Mouse (Mus musculus): Measurements from ENCODE around the gene Gm20388.
A peak's percentile ranks its signal among the peaks of the same experiment; 100 is the strongest.

Gm20388 gene

DNA sequence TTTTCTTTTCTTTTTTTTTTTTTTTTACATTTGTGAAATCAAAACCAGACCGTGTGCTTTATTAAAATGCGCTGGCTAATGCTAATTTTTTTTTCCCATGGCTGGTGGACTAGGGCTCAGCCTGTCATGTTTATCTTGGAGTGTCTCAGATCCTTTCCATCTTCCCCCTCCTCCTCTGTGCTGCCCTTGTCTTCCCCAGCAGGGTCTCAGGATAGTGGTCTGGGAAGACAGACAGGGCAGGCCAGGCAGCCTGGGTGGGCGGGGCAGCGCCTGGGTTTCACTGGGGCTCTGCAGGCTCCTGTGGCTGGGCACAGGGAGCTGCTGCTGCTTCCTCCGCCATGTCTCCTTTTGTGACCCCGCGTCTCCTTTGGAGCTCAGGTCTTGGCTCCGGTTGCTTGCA lies 2191.6 kb downstream of the Gm20388 start:
- DNase-seq = no peak

DNA sequence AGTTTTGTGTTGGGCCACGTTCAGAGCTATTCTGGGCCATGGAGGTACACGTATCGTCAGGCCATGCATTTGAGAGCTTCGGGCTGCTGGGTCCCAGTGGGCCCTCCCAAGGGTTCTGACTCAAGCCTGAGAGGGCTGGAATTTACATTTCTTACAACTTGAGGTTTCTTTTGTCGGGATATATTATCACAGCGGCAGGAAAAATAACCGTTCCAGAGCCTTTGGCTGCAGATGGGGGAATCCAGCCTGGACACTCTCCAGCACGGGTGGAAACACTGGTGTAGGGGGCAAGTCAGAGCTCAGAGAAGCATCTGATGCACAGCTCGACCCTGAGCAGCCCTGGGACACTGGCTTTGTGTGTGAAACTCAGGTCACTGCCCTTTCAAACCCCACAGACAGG lies 2192.6 kb downstream of the Gm20388 start:
- DNase-seq = no peak

DNA sequence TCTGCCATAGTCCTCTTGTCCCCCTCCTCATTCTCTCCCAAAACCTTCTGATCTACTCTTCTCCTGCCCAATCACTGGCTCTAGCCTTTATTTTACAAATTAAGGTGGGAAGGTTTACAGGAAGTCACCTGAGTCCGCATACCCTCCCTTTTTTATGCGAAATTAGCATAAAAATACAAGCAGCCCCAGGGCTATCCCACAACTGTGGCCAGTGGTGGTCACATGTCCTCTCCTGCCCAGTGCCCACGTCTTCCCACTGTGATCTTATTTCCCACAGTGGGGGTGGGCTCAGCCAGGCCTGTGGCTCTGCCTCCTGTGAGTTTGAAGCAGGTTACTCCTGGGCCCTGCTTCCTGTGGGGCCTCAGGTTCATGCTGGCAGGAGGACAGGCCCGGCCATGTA lies 2194.0 kb downstream of the Gm20388 start:
- DNase-seq = no peak

DNA sequence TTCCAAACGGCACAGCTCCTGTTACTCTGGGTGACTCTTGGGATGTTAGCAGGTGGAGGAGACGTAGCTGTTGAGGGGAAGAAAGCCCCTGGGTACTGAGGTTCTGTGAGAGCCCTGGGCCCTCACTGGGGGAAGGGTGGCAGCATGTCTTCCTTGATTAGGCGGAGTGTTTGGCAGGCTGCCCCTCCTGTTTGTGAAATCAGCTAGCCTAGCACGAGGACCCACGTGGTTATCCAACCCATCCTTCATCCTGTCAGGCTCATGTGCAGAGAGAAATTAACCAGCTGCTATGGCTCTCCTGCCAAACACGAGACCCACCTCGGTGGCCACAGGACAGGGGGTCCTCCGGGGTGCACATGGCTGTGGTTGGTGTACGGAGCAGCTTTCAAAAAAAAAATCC lies 2195.6 kb downstream of the Gm20388 start:
- no peak for DNase-seq

DNA sequence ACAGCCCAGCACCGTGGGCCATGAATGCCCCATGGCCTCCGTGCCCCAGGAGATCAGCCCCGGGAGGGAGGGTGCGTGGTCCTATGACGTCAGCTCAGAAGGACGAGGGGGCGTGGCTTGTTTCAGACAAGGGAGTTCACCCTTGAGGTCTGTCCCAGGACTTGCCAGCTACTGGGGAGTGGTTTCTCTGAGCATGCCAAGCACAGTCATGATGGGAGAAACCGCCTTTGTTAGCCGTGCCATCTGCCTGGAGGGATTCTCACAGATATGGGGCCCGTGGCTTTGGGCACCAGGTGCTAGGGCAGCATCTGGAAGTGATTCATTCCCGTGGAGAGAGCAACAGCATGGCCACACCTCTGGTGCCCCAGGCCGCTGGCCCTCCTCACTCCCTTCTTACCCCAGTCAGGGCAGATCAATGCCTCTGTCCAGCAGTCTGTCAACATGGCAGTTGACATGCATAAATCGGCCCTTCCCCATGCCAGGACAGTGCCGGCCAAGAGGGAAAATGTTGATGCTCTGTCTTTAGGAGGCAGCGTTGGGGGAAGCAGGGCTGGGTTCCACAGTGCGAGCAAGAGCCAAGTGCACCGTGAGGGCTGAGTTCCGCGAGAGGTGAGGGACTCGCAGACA lies 2199.7 kb downstream of the Gm20388 start:
- no peak for DNase-seq

DNA sequence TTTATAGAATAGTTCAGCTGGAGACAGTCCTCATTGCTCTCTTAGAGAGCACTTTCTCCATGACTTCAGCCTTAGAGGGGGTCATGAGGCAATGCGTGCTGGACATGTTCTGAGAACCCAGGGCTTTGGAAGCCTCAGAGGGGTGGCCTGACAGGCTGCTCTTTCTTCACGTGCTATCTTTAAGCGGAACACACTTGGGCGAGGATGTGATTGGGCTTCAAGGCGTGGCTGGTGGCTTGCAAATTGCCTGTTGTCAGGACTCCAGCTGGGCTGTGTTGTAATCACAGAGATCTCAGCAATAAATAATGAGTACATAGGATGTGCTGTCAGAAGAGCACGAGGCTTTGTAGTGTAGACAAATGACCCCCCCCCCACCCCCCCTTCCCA lies 2200.2 kb downstream of the Gm20388 start:
- DNase-seq = no peak

DNA sequence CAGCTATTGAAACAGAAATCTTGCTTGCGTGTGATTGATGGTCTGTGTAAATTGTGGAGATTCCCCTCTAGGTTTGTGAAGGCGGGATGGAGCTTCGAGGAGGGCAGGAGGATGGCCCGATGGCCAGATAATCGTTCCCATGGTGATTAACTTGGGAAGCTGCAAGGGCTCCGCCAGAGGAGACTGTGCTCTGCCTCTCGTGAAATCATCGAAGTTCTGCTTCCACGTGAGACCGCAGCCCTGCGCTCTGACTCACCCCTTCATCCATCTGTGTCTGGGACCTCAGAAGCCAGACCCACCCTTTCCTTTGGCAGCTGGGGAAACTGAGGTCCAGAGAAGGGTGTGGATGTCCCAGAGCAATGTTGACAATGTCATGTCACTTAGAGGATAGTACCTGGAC lies 2201.1 kb downstream of the Gm20388 start:
- DNase-seq = no peak

DNA sequence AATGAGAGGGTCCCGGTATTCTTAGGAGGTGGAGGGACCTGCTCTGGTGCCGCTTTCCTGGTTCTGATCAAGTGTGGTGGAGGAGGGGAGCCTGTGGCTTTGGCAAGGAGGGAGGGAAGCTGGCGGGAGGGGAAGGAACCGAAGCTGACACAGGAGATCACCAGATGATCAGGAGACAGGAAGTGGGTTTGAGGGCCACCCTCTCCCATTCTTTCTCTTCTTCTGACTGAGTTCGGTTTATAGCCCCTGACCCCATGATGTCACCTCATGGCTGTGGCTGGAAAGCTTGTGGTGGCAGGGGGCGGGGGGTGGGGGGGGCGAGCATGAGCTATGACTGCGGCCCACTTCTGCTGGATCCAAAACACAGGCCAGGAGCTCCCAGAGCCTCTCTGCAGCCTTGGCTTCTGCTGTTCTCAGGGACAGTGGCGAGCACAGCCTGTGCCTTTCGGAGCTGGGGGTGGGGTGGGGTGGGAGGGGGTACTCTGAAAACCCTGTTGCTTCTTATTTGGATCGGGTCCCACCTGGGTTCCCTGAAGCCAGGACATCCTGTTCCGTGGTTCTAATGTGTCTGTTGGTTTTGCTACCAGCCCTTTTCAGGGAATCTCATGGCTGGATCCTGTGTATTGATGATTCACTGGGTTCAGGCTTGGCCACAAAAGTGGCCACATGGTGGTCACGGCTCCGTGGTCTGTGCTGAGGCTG lies 2201.8 kb downstream of the Gm20388 start:
- DNase-seq = no peak

DNA sequence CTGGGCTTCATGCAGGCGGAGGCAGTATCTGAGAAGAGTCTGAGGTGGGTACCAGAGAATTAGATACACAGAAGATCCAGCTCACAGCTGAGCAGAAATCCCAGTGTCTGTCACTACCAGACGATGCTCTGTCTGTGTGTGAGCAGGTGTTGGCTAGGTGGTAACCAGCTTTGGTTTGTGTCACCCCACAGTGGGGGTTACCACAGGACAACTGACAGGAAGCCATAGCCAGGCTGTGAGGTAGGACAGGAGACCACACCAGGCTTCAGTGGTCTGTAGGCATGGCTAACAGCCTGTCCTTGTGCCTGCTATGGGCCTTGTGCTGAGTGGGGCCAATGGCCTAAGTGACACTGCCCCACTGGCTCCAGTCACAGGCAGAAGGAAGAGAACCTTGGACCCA lies 2204.2 kb downstream of the Gm20388 start:
- no peak for DNase-seq

DNA sequence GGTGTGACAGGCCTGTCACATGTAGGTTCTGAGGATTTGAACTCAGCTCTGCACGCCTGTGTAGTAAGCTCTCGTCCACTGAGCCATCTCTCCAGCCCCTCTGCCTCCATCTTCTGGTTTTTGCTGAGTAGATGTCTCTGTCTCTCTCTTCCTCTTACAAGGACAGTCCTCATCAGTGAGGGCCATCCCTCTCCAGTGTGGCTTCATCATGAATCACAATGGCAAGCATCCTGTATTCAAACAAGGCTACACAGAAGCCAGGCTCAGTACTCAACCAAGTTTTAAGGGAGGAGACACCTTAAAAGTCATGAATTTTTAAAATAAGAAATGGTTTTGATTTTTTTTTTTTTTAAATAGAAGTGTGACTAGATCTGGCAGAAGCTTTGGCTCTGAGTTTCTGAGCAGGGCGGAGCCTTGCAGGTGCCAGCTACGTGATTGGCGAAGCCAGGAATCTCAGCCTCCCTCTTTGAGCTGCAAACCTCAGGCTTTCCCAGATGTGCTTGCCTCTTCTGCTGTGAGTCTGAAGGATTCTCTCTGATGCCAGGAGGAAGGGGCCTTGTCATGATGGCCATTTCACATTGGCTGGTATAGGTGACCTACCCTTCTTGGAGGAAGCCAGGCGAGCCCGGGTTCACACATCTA lies 2206.2 kb downstream of the Gm20388 start:
- no peak for DNase-seq

DNA sequence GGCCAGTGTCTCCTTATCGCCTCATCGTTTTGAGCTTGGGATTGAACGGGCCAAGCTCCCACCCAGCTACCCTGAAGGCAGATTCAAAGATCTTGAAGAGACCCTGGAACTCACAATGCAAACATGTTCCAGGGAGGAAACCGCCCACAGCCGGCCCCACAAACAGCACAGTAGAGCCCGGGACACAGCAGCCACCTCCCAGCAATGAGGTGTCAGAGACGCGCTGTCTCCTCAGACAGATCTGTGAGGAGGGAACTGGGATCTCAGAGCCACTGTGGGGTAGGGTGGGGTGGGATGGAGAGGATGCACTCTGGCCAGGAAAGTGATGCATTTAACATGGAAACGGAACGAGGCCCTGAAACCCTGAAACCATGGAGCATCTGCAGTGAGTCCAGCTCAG lies 2207.5 kb downstream of the Gm20388 start:
- no peak for DNase-seq

DNA sequence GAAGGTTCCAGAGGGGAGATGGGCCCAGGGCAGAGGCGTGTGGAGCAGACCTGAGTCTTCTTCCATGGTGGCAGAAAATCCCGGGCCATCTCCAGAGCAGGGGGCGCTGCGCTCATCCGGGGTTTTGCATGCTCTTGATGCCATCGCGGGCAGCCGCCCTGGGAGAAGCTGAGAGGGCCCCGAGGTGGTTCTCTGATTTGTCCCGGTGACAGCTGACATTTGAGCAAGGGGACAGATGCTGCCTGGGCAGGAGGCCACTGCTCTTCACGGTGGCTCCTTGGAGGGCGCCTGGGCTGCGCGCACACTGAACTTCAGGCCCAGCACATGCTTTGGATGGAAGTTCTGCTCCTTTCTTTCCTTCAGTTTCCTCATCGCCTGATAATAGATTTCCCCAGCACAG lies 2207.9 kb downstream of the Gm20388 start:
- no peak for DNase-seq

DNA sequence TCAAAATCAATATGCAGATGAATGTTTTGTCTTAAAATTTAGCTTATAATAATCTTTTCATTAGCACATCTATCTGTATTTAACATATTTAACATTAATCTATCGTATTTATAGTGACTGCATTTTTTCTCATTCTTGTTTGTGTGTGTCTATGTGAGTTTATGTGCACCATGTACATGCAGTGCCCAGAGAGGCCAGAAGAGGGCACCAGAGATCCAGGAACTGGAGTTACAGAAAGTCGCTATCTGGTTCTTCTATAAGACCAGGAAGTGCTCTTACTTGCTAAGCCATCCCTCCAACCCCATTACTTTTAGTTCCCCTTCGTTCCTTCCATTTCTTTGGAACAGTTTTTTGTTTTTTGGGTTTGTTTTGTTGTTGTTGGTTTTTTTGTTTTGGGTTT lies 2213.7 kb downstream of the Gm20388 start:
- DNase-seq = no peak

DNA sequence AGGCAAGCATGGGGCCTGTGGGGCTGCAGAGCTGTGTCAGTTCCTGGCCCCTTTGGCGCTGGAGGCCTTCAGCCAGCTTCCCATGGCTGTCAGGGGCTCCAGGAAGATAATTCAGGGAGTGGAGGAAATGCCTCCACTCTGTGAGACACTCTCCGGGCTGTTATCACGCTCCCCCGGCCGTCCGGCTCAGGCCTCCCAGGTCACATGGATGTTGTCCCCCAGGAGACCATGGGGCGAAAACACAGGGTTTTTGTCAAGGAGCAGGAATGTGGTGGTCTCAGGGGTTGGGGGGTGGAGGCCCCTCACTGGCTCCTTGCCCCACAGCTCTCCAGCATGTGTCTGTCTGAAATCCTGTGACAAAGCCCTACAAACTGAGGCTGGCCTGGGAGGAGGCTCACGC lies 2216.0 kb downstream of the Gm20388 start:
- DNase-seq = no peak

DNA sequence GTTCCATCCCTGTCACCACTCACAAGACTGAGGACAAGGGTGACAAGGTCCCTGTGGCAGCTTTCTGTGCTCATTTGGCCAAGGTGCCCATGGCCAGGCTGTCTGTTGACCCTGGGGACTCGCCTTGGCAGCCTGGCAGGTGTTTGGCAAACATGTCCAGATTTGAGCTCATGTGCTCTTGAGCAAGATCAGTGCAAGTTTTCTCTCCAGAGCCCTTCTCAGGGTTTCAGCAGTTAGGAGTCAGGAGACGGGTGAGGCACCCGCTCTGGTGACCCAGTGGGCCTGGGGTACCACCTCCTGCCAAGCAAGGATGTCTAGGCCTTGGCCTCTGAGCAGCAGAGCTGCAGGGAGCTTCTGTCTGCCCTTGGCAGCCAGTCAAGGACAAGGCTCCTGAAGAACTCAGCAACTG lies 2223.5 kb downstream of the Gm20388 start:
- DNase-seq = peak; percentile 32

DNA sequence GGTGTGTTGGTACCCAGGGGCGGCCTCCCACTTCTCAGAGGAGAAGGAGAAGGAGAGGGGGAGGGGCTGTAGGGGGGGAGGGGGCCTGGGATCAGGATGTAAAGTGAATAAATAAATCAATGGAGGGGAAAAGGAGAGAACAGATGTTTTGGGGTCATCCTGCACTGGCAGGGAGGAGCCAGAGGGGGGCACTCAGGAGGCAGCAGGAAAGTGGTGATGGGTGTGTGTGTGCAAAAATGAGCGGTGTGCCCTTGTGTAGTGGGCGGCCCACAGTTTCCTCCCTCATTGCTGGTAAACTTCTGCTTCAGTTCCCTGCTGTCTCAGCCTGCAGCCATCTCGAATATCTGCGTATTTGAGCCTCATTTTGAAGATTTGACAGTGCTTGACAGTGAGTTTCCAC lies 2224.9 kb downstream of the Gm20388 start:
- no peak for DNase-seq

DNA sequence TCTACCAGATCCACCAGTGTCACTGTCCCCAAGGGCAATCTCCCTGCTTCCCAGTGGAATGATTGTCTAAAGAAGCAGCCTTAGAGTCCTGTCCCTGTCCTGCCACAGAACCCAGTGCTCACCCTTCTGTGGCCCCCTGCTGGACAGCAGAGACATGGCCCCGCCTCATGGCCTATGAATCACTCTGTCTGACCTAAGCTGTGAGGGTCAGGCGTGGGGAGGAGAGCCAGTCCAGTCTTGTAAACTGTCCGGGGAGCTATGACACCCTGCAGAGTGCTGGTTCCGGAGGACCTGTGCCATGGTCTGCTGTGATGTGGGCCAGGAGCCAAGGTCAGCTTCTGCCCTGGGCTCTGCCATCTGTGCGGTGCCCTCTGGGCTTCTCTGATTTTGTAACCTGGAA lies 2229.1 kb downstream of the Gm20388 start:
- DNase-seq = peak; percentile 64

DNA sequence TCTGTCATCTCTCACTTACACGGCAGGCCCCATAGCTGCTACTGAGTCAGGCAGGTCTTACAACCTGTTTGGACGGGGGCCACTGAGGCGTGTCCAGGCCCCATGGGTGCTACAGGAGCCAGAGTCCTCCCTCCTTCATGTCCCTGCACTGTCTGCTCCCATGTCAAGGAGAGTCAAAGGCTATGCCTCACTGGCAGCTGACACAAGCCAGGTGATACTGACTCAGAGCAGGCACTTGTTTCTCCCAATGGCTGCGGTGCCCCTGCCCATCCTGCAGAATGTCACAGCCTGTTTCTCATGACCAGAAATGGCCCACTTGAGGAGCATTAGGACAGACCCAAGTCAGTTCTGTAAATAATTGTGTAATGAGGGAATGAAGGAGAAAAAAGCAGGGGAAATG lies 2229.8 kb downstream of the Gm20388 start:
- DNase-seq = no peak

DNA sequence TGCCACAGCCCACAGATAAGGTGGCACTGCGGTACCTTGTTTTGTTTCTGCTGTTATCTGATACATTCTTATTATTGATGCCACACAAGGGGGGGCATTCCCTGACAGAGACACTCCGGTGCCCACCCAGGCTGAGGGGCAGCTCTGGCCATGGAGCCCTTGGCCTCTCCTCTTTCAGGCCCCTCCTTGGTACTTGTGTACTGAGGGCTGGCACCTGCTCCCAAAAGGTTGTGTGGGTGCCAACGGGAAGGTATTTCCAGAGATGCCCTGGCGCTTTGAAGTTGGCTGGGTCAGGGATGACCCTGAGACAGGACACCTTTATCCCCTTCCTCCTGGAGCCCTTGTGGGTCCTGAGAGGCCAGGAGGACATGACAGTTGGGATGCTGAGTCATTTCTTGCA lies 2231.8 kb downstream of the Gm20388 start:
- no peak for DNase-seq

DNA sequence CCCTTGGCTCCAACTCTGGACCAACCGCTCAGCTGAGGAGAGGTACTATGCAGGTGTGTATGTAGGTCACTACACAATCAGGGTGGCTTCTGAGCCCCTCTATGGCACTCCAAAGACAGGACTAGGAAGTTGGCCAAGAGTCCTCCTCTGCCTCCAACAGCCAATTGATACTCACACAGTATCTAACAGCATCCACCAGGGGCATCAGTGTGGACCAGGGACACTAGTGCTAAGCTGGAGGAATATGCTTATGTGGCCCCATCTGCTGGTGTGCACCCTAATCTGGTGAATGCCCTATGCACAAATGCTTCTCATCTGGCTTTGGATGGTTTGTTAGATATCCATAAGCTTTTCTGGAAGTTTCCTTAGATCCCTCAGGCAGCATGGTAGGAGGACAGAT lies 2232.6 kb downstream of the Gm20388 start:
- peak; percentile 48 for DNase-seq

DNA sequence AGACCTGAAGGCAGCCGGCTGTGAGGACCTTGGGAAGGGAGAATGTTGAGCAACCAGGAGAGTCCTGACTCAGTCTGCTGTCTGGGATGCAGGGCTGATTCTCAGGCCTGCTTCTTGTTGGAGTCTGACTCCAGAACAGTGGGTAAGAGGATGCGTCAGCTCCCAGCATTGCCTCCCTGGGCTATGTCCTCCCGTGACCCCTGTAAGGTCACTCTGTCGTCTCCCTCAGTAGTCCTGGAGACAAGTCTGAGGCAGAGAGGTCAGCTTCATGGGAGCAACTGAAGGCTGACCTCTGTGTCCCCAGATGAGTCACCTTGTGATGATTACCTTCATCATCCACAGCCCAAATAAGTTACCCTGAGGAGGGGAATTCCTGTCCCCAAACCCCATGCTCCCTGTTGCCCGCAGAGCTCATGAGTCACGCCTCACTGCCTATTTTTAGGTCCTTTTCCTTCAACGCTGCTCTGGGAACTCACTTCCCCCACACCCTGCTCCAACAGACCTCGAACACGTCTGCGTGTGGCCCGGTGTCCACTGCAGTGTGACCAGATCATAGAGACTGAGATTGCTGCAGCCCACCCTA lies 2234.2 kb downstream of the Gm20388 start:
- no peak for DNase-seq

DNA sequence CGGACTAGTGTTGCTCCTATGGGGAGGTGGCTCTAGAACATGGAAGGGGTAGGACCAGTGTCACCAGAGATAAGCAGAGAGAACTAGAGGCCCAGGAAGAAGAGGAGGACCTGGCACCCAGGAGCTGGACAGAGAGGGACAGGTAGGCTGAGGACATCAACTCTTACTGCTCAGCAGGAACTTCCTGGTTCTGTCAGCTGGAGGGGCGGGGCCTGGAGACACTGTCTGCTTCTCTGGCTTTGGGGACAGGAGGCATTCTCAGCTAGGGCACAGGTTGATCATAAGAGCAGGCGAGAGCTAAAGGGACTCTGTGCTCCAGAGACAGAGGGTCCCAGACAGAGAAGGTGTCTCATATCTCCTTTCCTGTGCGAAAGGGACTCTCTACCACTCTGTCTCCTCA lies 2238.4 kb downstream of the Gm20388 start:
- DNase-seq = no peak

DNA sequence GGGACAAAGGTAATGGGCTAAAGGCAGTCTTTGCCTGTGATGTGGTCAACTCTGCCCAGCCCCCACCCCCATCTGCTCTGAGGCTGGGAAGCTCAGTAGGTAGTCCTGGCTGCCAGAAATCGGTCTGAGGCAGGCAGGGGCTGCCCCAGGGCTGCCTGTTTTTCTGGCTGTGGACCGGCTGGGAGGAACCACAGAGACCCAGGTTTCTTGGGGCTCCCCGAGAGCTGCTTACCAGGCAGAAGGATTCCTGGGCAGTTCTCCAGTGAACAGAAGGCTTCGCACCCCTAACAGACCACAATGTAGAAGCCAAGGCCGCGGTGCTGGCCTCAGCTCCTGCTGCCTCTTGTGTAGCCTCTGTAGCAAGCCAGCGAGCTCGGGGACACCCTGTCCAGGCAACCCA lies 2239.0 kb downstream of the Gm20388 start:
- peak; percentile 74 for DNase-seq

DNA sequence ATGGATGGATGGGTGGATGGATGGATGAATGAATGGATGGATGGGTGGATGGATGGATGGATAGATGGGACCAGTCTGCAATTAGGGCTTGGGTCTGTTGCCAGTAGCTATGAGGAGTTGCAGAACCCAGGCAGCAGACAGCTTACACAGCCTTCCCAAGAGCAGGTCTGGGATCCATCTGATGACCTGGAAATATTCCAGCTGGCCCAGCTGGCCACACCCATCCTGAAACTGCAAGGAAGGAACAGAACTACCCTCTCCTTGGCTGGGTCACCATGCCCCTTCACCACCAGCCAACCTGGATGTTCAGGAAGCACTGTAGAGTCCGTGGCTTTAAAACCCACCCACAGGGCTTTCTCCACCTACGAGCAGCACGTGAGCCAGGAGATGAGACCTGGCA lies 2240.9 kb downstream of the Gm20388 start:
- peak; percentile 27 for DNase-seq
